ENCODE assay signal across 18 mouse cellular contexts in genomic region chr6:50726166-50726591, GRCm38 (mm10).
DNase-seq lines count a peak whose midpoint lies in the region; ATAC-seq lines count a peak whose summit lies in the region.
"Had no signal": no experiment of that assay in that cellular context is flagged by ENCODE, and none has a peak within 500 bp of the region (broad histone marks: within the 10 kb centered on the region; RNA-seq: fewer than 3 reads in every experiment).

No protein-coding gene starts in this region.

- ATAC-seq in forebrain, embryonic 14.5 days = no peak
- no peak; the same call in 1 of the 2 replicates for ATAC-seq in limb, embryonic 12.5 days (ENCODE audit: insufficient number of reproducible peaks, insufficient read depth, low FRiP score, low TSS enrichment, low read depth)
- ATAC-seq: lung, postnatal 0 days had no signal

- peak; percentile 17 for DNase-seq in forebrain, embryonic 14.5 days (ENCODE audit: low spot score)
- DNase-seq in forebrain, embryonic 10.5 days (ENCODE audit: extremely low spot score, low spot score) = no peak
- peak; percentile 14 for DNase-seq in kidney, postnatal 14 days
- no peak for DNase-seq in kidney, adult 11 months
- DNase-seq in Muller cell, postnatal 12 days (ENCODE audit: inconsistent ontology term) = peak; percentile 76
- DNase-seq in testis, postnatal 14 days (ENCODE audit: low spot score) = no peak
- DNase-seq: adrenal gland, postnatal 10 days; cerebellum, adult 2 months; heart, postnatal 36 days; liver, embryonic 13.5 days; right cerebral cortex, postnatal 25 days; thymus, postnatal 25 days had no signal

- no peaks in the 10 kb centered on the region for H3K36me3 ChIP-seq in forebrain, embryonic 14.5 days (ENCODE audit: control insufficient read depth, insufficient read depth, low read length)
- no peaks in the 10 kb centered on the region for H3K36me3 ChIP-seq in forebrain, embryonic 10.5 days (replicated peaks)
- H3K36me3 ChIP-seq in limb, embryonic 12.5 days = no peaks in the 10 kb centered on the region
- H3K36me3 ChIP-seq: embryonic facial prominence, embryonic 12.5 days; heart, embryonic 12.5 days; liver, embryonic 13.5 days had no signal

- no peaks in the 10 kb centered on the region; the same call in 1 of the 2 replicates for H3K4me1 ChIP-seq in forebrain, embryonic 14.5 days (ENCODE audit: control insufficient read depth, insufficient read depth, low read length)
- H3K4me1 ChIP-seq in forebrain, embryonic 10.5 days = no peaks in the 10 kb centered on the region
- peaks cover 43% of the 10 kb centered on the region for H3K4me1 ChIP-seq in limb, embryonic 12.5 days (replicated peaks)
- H3K4me1 ChIP-seq: heart, embryonic 12.5 days had no signal

- H3K9ac ChIP-seq in forebrain, embryonic 14.5 days (ENCODE audit: low read length) = no peak overlapping the region
- no peak overlapping the region for H3K9ac ChIP-seq in limb, embryonic 12.5 days (replicated peaks)
- H3K9ac ChIP-seq: embryonic facial prominence, embryonic 12.5 days; heart, embryonic 12.5 days; liver, embryonic 13.5 days had no signal

- no peaks in the 10 kb centered on the region for H3K9me3 ChIP-seq in forebrain, embryonic 14.5 days (replicated peaks; ENCODE audit: control insufficient read depth, low read length)
- H3K9me3 ChIP-seq in forebrain, embryonic 10.5 days = no peaks in the 10 kb centered on the region
- H3K9me3 ChIP-seq in limb, embryonic 12.5 days = no peaks in the 10 kb centered on the region
- H3K9me3 ChIP-seq: embryonic facial prominence, embryonic 12.5 days; heart, embryonic 12.5 days; liver, embryonic 13.5 days had no signal

- H3K4me2 ChIP-seq in forebrain, embryonic 14.5 days (ENCODE audit: low read length) = no peak overlapping the region
- H3K4me2 ChIP-seq in limb, embryonic 12.5 days = peak overlapping the region; percentile 15; the same call in 1 of the 2 replicates
- H3K4me2 ChIP-seq: embryonic facial prominence, embryonic 12.5 days; heart, embryonic 12.5 days; liver, embryonic 13.5 days had no signal

- no peak overlapping the region for H3K4me3 ChIP-seq in forebrain, embryonic 14.5 days (ENCODE audit: low read depth, low read length)
- H3K4me3 ChIP-seq in forebrain, embryonic 10.5 days = no peak overlapping the region
- H3K4me3 ChIP-seq in limb, embryonic 12.5 days (replicated peaks) = no peak overlapping the region
- H3K4me3 ChIP-seq: embryonic facial prominence, embryonic 12.5 days; heart, embryonic 12.5 days; liver, embryonic 13.5 days had no signal

- no peaks in the 10 kb centered on the region for H3K27me3 ChIP-seq in forebrain, embryonic 14.5 days (replicated peaks; ENCODE audit: control insufficient read depth, insufficient read depth, low read length)
- H3K27me3 ChIP-seq in forebrain, embryonic 10.5 days (ENCODE audit: poor library complexity, severe bottlenecking) = no peaks in the 10 kb centered on the region
- peaks cover 47% of the 10 kb centered on the region for H3K27me3 ChIP-seq in limb, embryonic 12.5 days
- H3K27me3 ChIP-seq: CH12.LX; embryonic facial prominence, embryonic 12.5 days; heart, embryonic 12.5 days; liver, embryonic 13.5 days had no signal

- no peak overlapping the region for H3K27ac ChIP-seq in forebrain, embryonic 14.5 days (ENCODE audit: low read depth, low read length)
- H3K27ac ChIP-seq in forebrain, embryonic 10.5 days = no peak overlapping the region
- H3K27ac ChIP-seq in limb, embryonic 12.5 days = no peak overlapping the region
- H3K27ac ChIP-seq: embryonic facial prominence, embryonic 12.5 days; liver, embryonic 13.5 days; stomach, postnatal 0 days had no signal

- 46% methylated on average over 9 of the region's 9 CpGs for WGBS in forebrain, embryonic 14.5 days
- WGBS in forebrain, embryonic 10.5 days = 88% methylated on average over 9 of the region's 9 CpGs
- 16% methylated on average over 9 of the region's 9 CpGs for WGBS in limb, embryonic 12.5 days

Comparison
In these comparisons a context has a peak if more than half of its experiments do, and no peak if none do; other contexts are left out.
1. DNase-seq: peak in forebrain, embryonic 14.5 days (single experiment), kidney, postnatal 14 days (single experiment) and Muller cell, postnatal 12 days (single experiment); none in forebrain, embryonic 10.5 days (single experiment), kidney, adult 11 months (single experiment) and testis, postnatal 14 days (single experiment).